21 mouse cellular contexts compared by ENCODE assay signal in genomic region chr6:34313921-34314320, GRCm38 (mm10). TPM values are rescaled to one million over a fixed set of nuclear protein-coding genes. Genes with fewer than 3 reads are reported as not detected.
A peak's percentile ranks its signal among the peaks of the same experiment; 100 is the strongest.
DNase-seq lines count a peak whose midpoint lies in the region; ATAC-seq and TF ChIP-seq lines count a peak whose summit lies in the region.
"Had no signal": no experiment of that assay in that cellular context is flagged by ENCODE, and none has a peak within 500 bp of the region (broad histone marks: within the 10 kb centered on the region; RNA-seq: fewer than 3 reads in every experiment).

No protein-coding gene starts in this region.

- no peak overlapping the region for H3K9ac ChIP-seq in kidney, embryonic 14.5 days (ENCODE audit: low read depth, low read length)
- H3K9ac ChIP-seq in midbrain, postnatal 0 days (replicated peaks; ENCODE audit: low read length, poor library complexity, severe bottlenecking) = no peak overlapping the region
- H3K9ac ChIP-seq: forebrain, embryonic 12.5 days; hindbrain, embryonic 14.5 days; limb, embryonic 13.5 days; liver, embryonic 14.5 days; lung, embryonic 15.5 days had no signal

- H3K27me3 ChIP-seq in kidney, embryonic 14.5 days (ENCODE audit: control insufficient read depth, insufficient read depth, low read length) = no peaks in the 10 kb centered on the region
- H3K27me3 ChIP-seq in heart, embryonic 10.5 days (ENCODE audit: insufficient read depth, poor library complexity, severe bottlenecking) = no peaks in the 10 kb centered on the region
- no peaks in the 10 kb centered on the region for H3K27me3 ChIP-seq in midbrain, postnatal 0 days (ENCODE audit: insufficient read depth, low read length)
- H3K27me3 ChIP-seq: forebrain, embryonic 12.5 days; limb, embryonic 13.5 days; lung, embryonic 15.5 days had no signal

- no peak overlapping the region for H3K27ac ChIP-seq in kidney, embryonic 14.5 days (ENCODE audit: low read depth, low read length)
- H3K27ac ChIP-seq in heart, embryonic 10.5 days = no peak overlapping the region
- H3K27ac ChIP-seq in midbrain, postnatal 0 days (ENCODE audit: low read depth, low read length) = no peak overlapping the region
- H3K27ac ChIP-seq: forebrain, embryonic 12.5 days; hindbrain, embryonic 14.5 days; limb, embryonic 13.5 days; liver, embryonic 14.5 days; lung, embryonic 15.5 days; stomach, postnatal 0 days had no signal

- no peak for ATAC-seq in kidney, embryonic 14.5 days (ENCODE audit: low FRiP score, low TSS enrichment)
- no peak for ATAC-seq in midbrain, postnatal 0 days (ENCODE audit: low FRiP score)
- ATAC-seq in erythroblast, adult 5-6 weeks (replicated peaks; ENCODE audit: low FRiP score, poor library complexity, severe bottlenecking) = no peak
- ATAC-seq: activated CD4-positive, CD25-positive, alpha-beta regulatory T cell, adult 4 months; midbrain, embryonic 16.5 days had no signal

- H3K9me3 ChIP-seq in kidney, embryonic 14.5 days (ENCODE audit: control insufficient read depth, low read length) = no peaks in the 10 kb centered on the region
- no peaks in the 10 kb centered on the region for H3K9me3 ChIP-seq in heart, embryonic 10.5 days
- no peaks in the 10 kb centered on the region for H3K9me3 ChIP-seq in midbrain, postnatal 0 days (ENCODE audit: low read length)
- H3K9me3 ChIP-seq: forebrain, embryonic 12.5 days; G1E; limb, embryonic 13.5 days; lung, embryonic 15.5 days had no signal

- H3K4me2 ChIP-seq in kidney, embryonic 14.5 days (replicated peaks; ENCODE audit: low read depth, low read length) = no peak overlapping the region
- no peak overlapping the region for H3K4me2 ChIP-seq in midbrain, postnatal 0 days (ENCODE audit: low read depth, low read length, poor library complexity, severe bottlenecking)
- H3K4me2 ChIP-seq: forebrain, embryonic 12.5 days; hindbrain, embryonic 14.5 days; limb, embryonic 13.5 days; lung, embryonic 15.5 days had no signal

- DNase-seq in cerebellum, postnatal 10 days = peak; percentile 33 to 56
- no peak for DNase-seq in cerebellum, postnatal 36 days
- peak; percentile 6 for DNase-seq in kidney, adult 18-20 months
- DNase-seq in gastrocnemius, adult 18-20 months (ENCODE audit: low spot score) = peak; percentile 79
- DNase-seq in heart, embryonic 10.5 days (ENCODE audit: low spot score) = peak; percentile 63
- DNase-seq in midbrain, postnatal 0 days (ENCODE audit: low spot score) = no peak
- DNase-seq: adrenal gland, postnatal 14 days; cerebellum, adult 11 months; cerebellum, postnatal 25 days; right cerebral cortex, postnatal 4 days had no signal

- peaks cover 20% of the 10 kb centered on the region; the same call in 1 of the 2 replicates for H3K36me3 ChIP-seq in kidney, embryonic 14.5 days (ENCODE audit: control insufficient read depth, insufficient read depth, low read length)
- H3K36me3 ChIP-seq in heart, embryonic 10.5 days = peaks cover 35% of the 10 kb centered on the region
- H3K36me3 ChIP-seq in midbrain, postnatal 0 days (ENCODE audit: insufficient read depth, low read length) = peaks cover 23% of the 10 kb centered on the region

- H3K4me3 ChIP-seq in kidney, embryonic 14.5 days (ENCODE audit: low read length) = no peak overlapping the region
- no peak overlapping the region for H3K4me3 ChIP-seq in heart, embryonic 10.5 days
- no peak overlapping the region for H3K4me3 ChIP-seq in midbrain, postnatal 0 days (ENCODE audit: low read depth, low read length)
- H3K4me3 ChIP-seq: forebrain, embryonic 12.5 days; limb, embryonic 13.5 days; lung, embryonic 15.5 days had no signal

- TF ChIP-seq CTCF in midbrain, postnatal 0 days (IDR thresholded peaks at IDR 0.05) = no peak

- WGBS in kidney, embryonic 14.5 days = 80% methylated on average over 2 of the region's 2 CpGs
- 89% methylated on average over 2 of the region's 2 CpGs for WGBS in heart, embryonic 10.5 days
- WGBS in midbrain, postnatal 0 days = 97% methylated on average over 2 of the region's 2 CpGs

- H3K4me1 ChIP-seq in kidney, embryonic 14.5 days (ENCODE audit: control insufficient read depth, insufficient read depth, low read length) = peaks cover 16% of the 10 kb centered on the region; the same call in 1 of the 2 replicates
- peaks cover 36% of the 10 kb centered on the region for H3K4me1 ChIP-seq in heart, embryonic 10.5 days
- 0 out of 2 replicates have a peak, but pooled peaks cover 4% of the 10 kb centered on the region for H3K4me1 ChIP-seq in midbrain, postnatal 0 days (ENCODE audit: insufficient read depth, low read length)

RNA-seq across cellular contexts. Expression of gene Akr1b3, which starts 3.4 kb away (rescaled TPM):
- 186 and 207 TPM in 2 replicates for polyA plus RNA-seq in kidney, embryonic 14.5 days (2014; fragmentation: Nextera tagmentation; extraction: Ambion mirVana)
- 100 to 1,000 TPM; 171 to 189 TPM for total RNA-seq in gastrocnemius, adult 18-20 months (2021)
- 232 and 247 TPM in 2 replicates for polyA plus RNA-seq in heart, embryonic 10.5 days (2016; fragmentation: Nextera tagmentation; extraction: Ambion mirVana)
- 65.2 and 79.8 TPM in 2 replicates for total RNA-seq in midbrain, postnatal 0 days (2014; rRNA removed)
- polyA plus RNA-seq in midbrain, postnatal 0 days (2015; fragmentation: Nextera tagmentation; extraction: Ambion mirVana) = 102 and 105 TPM in 2 replicates
- total RNA-seq in erythroblast, adult 5-6 weeks (2015; ENCODE audit: low replicate concordance) = 18.6 and 72.8 TPM in 2 replicates
- 18.1 and 27.4 TPM in 2 replicates for total RNA-seq in erythroblast, adult 5-6 weeks (2017; ENCODE audit: low replicate concordance)

RNA-seq across cellular contexts. Expression of gene Akr1b8, which starts 40.0 kb away (rescaled TPM):
- 14.9 and 15.6 TPM in 2 replicates for polyA plus RNA-seq in kidney, embryonic 14.5 days (2014; fragmentation: Nextera tagmentation; extraction: Ambion mirVana)
- 1 to 10 TPM; 2.6 TPM for total RNA-seq in gastrocnemius, adult 18-20 months (2021)
- 21.1 and 23.1 TPM in 2 replicates for polyA plus RNA-seq in heart, embryonic 10.5 days (2016; fragmentation: Nextera tagmentation; extraction: Ambion mirVana)
- 0.38 and 1.4 TPM in 2 replicates for total RNA-seq in midbrain, postnatal 0 days (2014; rRNA removed)
- 2.0 and 2.2 TPM in 2 replicates for polyA plus RNA-seq in midbrain, postnatal 0 days (2015; fragmentation: Nextera tagmentation; extraction: Ambion mirVana)
- total RNA-seq in erythroblast, adult 5-6 weeks (2015; ENCODE audit: low replicate concordance) = not detected in 2 replicates
- not detected in 2 replicates for total RNA-seq in erythroblast, adult 5-6 weeks (2017; ENCODE audit: low replicate concordance)
- polyA plus RNA-seq: activated CD4-positive, CD25-positive, alpha-beta regulatory T cell, adult 4 months had no signal

Comparison
In these comparisons a context has a peak if more than half of its experiments do, and no peak if none do; other contexts are left out.
1. DNase-seq: peak in cerebellum, postnatal 10 days (2 of 2), kidney, adult 18-20 months (single experiment), gastrocnemius, adult 18-20 months (single experiment) and heart, embryonic 10.5 days (single experiment); none in cerebellum, postnatal 36 days (0 of 2) and midbrain, postnatal 0 days (single experiment).